Comparison of ENCODE assay signal across 9 mouse cellular contexts in the genomic region with DNA sequence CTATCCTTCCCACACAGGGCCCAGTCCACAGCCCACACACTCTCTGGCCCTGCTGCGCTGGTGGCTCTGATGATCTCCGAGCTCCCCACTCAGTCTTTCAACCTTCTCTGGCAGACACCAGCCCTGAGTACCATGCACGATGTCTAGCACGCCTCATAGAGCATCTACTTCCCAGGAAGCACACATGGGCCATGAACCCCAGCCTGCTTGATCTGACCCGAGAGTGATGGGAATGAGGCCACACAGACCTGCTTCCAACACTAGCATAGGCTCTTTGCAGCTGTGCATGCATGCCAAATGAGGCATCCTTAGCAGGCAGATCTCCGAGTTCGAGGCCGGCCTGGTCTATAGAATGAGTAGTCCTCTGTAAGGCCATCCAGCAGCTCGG. TPM values are rescaled to one million over a fixed set of nuclear protein-coding genes. Genes with fewer than 3 reads are reported as not detected.
A peak's percentile ranks its signal among the peaks of the same experiment; 100 is the strongest.
DNase-seq lines count a peak whose midpoint lies in the region; ATAC-seq and TF ChIP-seq lines count a peak whose summit lies in the region.
"Had no signal": no experiment of that assay in that cellular context is flagged by ENCODE, and none has a peak within 500 bp of the region (broad histone marks: within the 10 kb centered on the region; RNA-seq: fewer than 3 reads in every experiment).

No protein-coding gene starts in this region.

- no peak for ATAC-seq in heart, embryonic 15.5 days (replicated peaks; ENCODE audit: insufficient number of reproducible peaks, insufficient read depth, low FRiP score, low read depth)
- ATAC-seq in liver, embryonic 11.5 days (replicated peaks; ENCODE audit: low FRiP score), result no peak
- no peak for ATAC-seq in hindbrain, postnatal 0 days

- H3K4me1 ChIP-seq in heart, embryonic 15.5 days (replicated peaks), result peaks cover 10% of the 10 kb centered on the region
- peaks cover 11% of the 10 kb centered on the region for H3K4me1 ChIP-seq in liver, adult 2 months (ENCODE audit: control insufficient read depth, insufficient read depth, low read length)
- 0 out of 2 replicates have a peak, but pooled peaks cover 4% of the 10 kb centered on the region for H3K4me1 ChIP-seq in liver, embryonic 11.5 days (replicated peaks; ENCODE audit: control insufficient read depth, insufficient read depth, low read length)
- H3K4me1 ChIP-seq in E14TG2a.4 (replicated peaks; ENCODE audit: low read depth, low read length), result peaks cover 76% of the 10 kb centered on the region
- H3K4me1 ChIP-seq in hindbrain, postnatal 0 days (ENCODE audit: insufficient read depth, low read length), result no peaks in the 10 kb centered on the region; the same call in 1 of the 2 replicates

- 91% methylated on average over 9 of the region's 9 CpGs for WGBS in heart, embryonic 15.5 days
- 91% methylated on average over 9 of the region's 9 CpGs for WGBS in liver, adult 2 months
- 91% methylated on average over 9 of the region's 9 CpGs for WGBS in liver, embryonic 11.5 days
- WGBS in hindbrain, postnatal 0 days, result 68% methylated on average over 9 of the region's 9 CpGs

- no peak for TF ChIP-seq POLR2A in liver, adult 2 months (IDR thresholded peaks at IDR 0.05; ENCODE audit: extremely low read depth, insufficient read depth, low read length)

- no peak overlapping the region for H3K4me2 ChIP-seq in heart, embryonic 15.5 days
- no peak overlapping the region for H3K4me2 ChIP-seq in liver, embryonic 11.5 days
- no peak overlapping the region for H3K4me2 ChIP-seq in hindbrain, postnatal 0 days (ENCODE audit: low read depth, low read length)
- H3K4me2 ChIP-seq: lung, embryonic 14.5 days had no signal

- intact Hi-C loops in heart, postnatal 14 days (cut with DNase I), result loop anchor here (5.0 kb wide), 1 partner anchor 92 kb away; no protein-coding TSS in a partner anchor

- TF ChIP-seq CTCF in liver, adult 2 months (IDR thresholded peaks at IDR 0.05; ENCODE audit: low read depth, low read length), result no peak
- no peak for TF ChIP-seq CTCF in E14TG2a.4 (conservative IDR thresholded peaks at IDR 0.05; ENCODE audit: low read length)
- no peak for TF ChIP-seq CTCF in hindbrain, postnatal 0 days (IDR thresholded peaks at IDR 0.05; ENCODE audit: low read depth)

- peak overlapping the region; percentile 35; the same call in 1 of the 2 replicates for H3K27ac ChIP-seq in heart, embryonic 15.5 days
- H3K27ac ChIP-seq in liver, adult 2 months (replicated peaks; ENCODE audit: insufficient read depth, low read depth, low read length), result peak overlapping the region; percentile 17; the same call in 1 of the 2 replicates
- no peak overlapping the region for H3K27ac ChIP-seq in liver, embryonic 11.5 days (ENCODE audit: low read depth, low read length)
- peak overlapping the region; percentile 43; the same call in 1 of the 2 replicates for H3K27ac ChIP-seq in hindbrain, postnatal 0 days

- DNase-seq in heart, postnatal 14 days, result no peak
- DNase-seq in liver, adult 2 months (ENCODE audit: extremely low read depth, low read depth, low spot score), result no peak
- DNase-seq in liver, embryonic 11.5 days (ENCODE audit: low spot score), result no peak
- DNase-seq in hindbrain, postnatal 0 days (ENCODE audit: low spot score), result no peak
- no peak for DNase-seq in thymus, postnatal 25 days
- no peak for DNase-seq in cerebellum, postnatal 10 days
- DNase-seq: lung, embryonic 14.5 days had no signal

- H3K9ac ChIP-seq in heart, embryonic 15.5 days, result no peak overlapping the region
- no peak overlapping the region for H3K9ac ChIP-seq in liver, adult 2 months (ENCODE audit: low read depth, low read length)
- no peak overlapping the region for H3K9ac ChIP-seq in liver, embryonic 11.5 days (ENCODE audit: low read depth, low read length)
- no peak overlapping the region for H3K9ac ChIP-seq in hindbrain, postnatal 0 days (replicated peaks; ENCODE audit: low read length)
- H3K9ac ChIP-seq: lung, embryonic 14.5 days had no signal

- no peaks in the 10 kb centered on the region for H3K9me3 ChIP-seq in heart, embryonic 15.5 days (replicated peaks)
- H3K9me3 ChIP-seq in liver, embryonic 11.5 days (ENCODE audit: control insufficient read depth, low read length), result no peaks in the 10 kb centered on the region
- H3K9me3 ChIP-seq in E14TG2a.4 (ENCODE audit: low read length), result no peaks in the 10 kb centered on the region
- no peaks in the 10 kb centered on the region for H3K9me3 ChIP-seq in hindbrain, postnatal 0 days (ENCODE audit: low read length)

- peaks cover 34% of the 10 kb centered on the region for H3K36me3 ChIP-seq in heart, embryonic 15.5 days
- H3K36me3 ChIP-seq in liver, adult 2 months (ENCODE audit: control insufficient read depth, insufficient read depth, low read length), result peaks cover 6% of the 10 kb centered on the region; the same call in 1 of the 2 replicates
- H3K36me3 ChIP-seq in liver, embryonic 11.5 days (ENCODE audit: control insufficient read depth, insufficient read depth, low read length), result peaks cover 7% of the 10 kb centered on the region; the same call in 1 of the 2 replicates
- peaks cover 27% of the 10 kb centered on the region for H3K36me3 ChIP-seq in E14TG2a.4 (ENCODE audit: insufficient read depth, low read length)
- peaks cover 16% of the 10 kb centered on the region; the same call in 1 of the 2 replicates for H3K36me3 ChIP-seq in hindbrain, postnatal 0 days (ENCODE audit: insufficient read depth, low read length)

- H3K79me2 ChIP-seq in liver, adult 2 months (ENCODE audit: control insufficient read depth, insufficient read depth, low read length), result no peaks in the 10 kb centered on the region

- no peak overlapping the region for H3K4me3 ChIP-seq in heart, embryonic 15.5 days
- H3K4me3 ChIP-seq in liver, adult 2 months (ENCODE audit: insufficient read depth, low read depth, low read length), result no peak overlapping the region
- H3K4me3 ChIP-seq in liver, embryonic 11.5 days (ENCODE audit: low read depth, low read length), result no peak overlapping the region
- H3K4me3 ChIP-seq in E14TG2a.4 (replicated peaks; ENCODE audit: low read length), result peak overlapping the region; percentile 61
- H3K4me3 ChIP-seq in hindbrain, postnatal 0 days (ENCODE audit: low read length), result no peak overlapping the region

- H3K27me3 ChIP-seq in heart, embryonic 15.5 days, result no peaks in the 10 kb centered on the region
- no peaks in the 10 kb centered on the region for H3K27me3 ChIP-seq in liver, adult 2 months (ENCODE audit: control insufficient read depth, insufficient read depth, low read length)
- no peaks in the 10 kb centered on the region for H3K27me3 ChIP-seq in liver, embryonic 11.5 days (replicated peaks; ENCODE audit: control insufficient read depth, insufficient read depth, low read length)
- no peaks in the 10 kb centered on the region for H3K27me3 ChIP-seq in E14TG2a.4 (ENCODE audit: insufficient read depth, low read length)
- H3K27me3 ChIP-seq in hindbrain, postnatal 0 days (ENCODE audit: insufficient read depth, low read length), result no peaks in the 10 kb centered on the region

RNA-seq across cellular contexts. Expression of a gene that starts 45.2 kb away (rescaled TPM):
- 37.7 and 40.1 TPM in 2 replicates for polyA plus RNA-seq in heart, embryonic 15.5 days (2015; fragmentation: Nextera tagmentation; extraction: Ambion mirVana)
- 10 to 100 TPM; 11.6 to 14.5 TPM for total RNA-seq in heart, postnatal 14 days (2021)
- total RNA-seq in liver, adult 2 months (2014; rRNA removed), result 4.7 and 6.8 TPM in 2 replicates
- polyA plus RNA-seq in liver, adult 2 months (2012; rRNA removed), result 5.7 and 9.0 TPM in 2 replicates
- 26.3 and 26.7 TPM in 2 replicates for polyA plus RNA-seq in liver, embryonic 11.5 days (2014; fragmentation: Nextera tagmentation; extraction: Ambion mirVana)
- 49.6 and 59.3 TPM in 2 replicates for total RNA-seq in hindbrain, postnatal 0 days (2014; rRNA removed)
- polyA plus RNA-seq in hindbrain, postnatal 0 days (2015; fragmentation: Nextera tagmentation; extraction: Ambion mirVana), result 31.0 and 33.4 TPM in 2 replicates

RNA-seq across cellular contexts. Expression of a gene that starts 53.2 kb away (rescaled TPM):
- polyA plus RNA-seq in heart, embryonic 15.5 days (2015; fragmentation: Nextera tagmentation; extraction: Ambion mirVana), result 1.3 and 1.6 TPM in 2 replicates
- 1 to 10 TPM; 4.9 to 5.1 TPM for total RNA-seq in heart, postnatal 14 days (2021)
- 0.28 and 0.54 TPM in 2 replicates for total RNA-seq in liver, adult 2 months (2014; rRNA removed)
- polyA plus RNA-seq in liver, adult 2 months (2012; rRNA removed), result 0.46 and 0.54 TPM in 2 replicates
- polyA plus RNA-seq in liver, embryonic 11.5 days (2014; fragmentation: Nextera tagmentation; extraction: Ambion mirVana), result 0.12 TPM in 1 of 2 replicates, not detected in the other
- total RNA-seq in hindbrain, postnatal 0 days (2014; rRNA removed), result 7.1 and 14.8 TPM in 2 replicates
- 6.7 and 7.1 TPM in 2 replicates for polyA plus RNA-seq in hindbrain, postnatal 0 days (2015; fragmentation: Nextera tagmentation; extraction: Ambion mirVana)
